Mouse (Mus musculus) brain, embryonic 14.5 days (tissue): ENCODE results near the gene Snrnp25.

Experiments
- CTCF ChIP-seq: fragments of 200-500 bp; IDR thresholded peaks from 2 replicates; pipeline ENCODE4 v1.5.1; 2012; ENCODE audit warnings: inconsistent platforms, mild to moderate bottlenecking, moderate library complexity, borderline replicate concordance; ENCODE audit not compliant: insufficient read depth, insufficient read length; ENCODE audit errors: extremely low read depth
- POLR2A ChIP-seq: fragments of 200-500 bp; IDR thresholded peaks from 2 replicates; pipeline ENCODE4 v1.6.1; 2012; ENCODE audit warnings: mild to moderate bottlenecking, inconsistent platforms, borderline replicate concordance; ENCODE audit not compliant: poor library complexity, insufficient read depth, insufficient read length, severe bottlenecking; ENCODE audit errors: extremely low read depth

DNA sequence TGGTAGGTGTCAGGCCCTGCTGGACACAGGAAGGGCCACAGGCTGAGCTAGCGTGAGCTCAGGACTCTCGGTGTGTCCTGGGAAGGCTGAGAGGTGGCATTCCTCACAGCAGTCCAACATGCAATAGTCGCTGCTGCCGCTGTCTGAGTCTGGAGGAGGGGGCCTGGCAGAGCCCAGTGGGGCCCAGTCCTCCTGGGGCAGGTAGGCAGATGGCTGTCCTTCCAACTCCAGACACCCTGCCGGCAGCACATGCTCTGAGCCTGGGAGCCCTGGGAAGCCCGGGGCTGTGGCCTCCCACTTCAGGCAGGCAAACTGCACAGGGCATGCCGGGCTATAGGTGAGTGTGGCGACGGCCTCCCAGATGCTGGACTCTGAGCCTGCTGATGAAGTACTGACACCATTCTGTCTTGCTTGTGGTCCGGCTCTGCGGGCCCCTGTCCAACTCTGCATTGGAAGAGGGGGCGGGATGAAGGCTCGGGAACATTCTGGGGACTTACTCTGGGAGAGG is 14.6 kb upstream of the Snrnp25 start:
- TF ChIP-seq POLR2A (no peak), CTCF (no peak)
